Mouse (Mus musculus) kidney, embryonic 15.5 days (tissue): ENCODE results near the gene Rnf7. TPM values are rescaled to one million over a fixed set of nuclear protein-coding genes. Genes with fewer than 3 reads are reported as not detected.
"Not testable (repeated sequence)": the region's sequence is repeated elsewhere in the genome, so short reads cannot be mapped to it uniquely, and the experiment has no call there.

Experiments used
- ATAC-seq: fragments of 200-750 bp; cut with Nextera tagmentation; replicated peaks from 2 replicates; pipeline ENCODE4 v1.8.0; 2017; ENCODE audit warnings: moderate TSS enrichment; ENCODE audit not compliant: low FRiP score
- H3K27ac ChIP-seq: fragments of 300-500 bp; sonication (generic); 2 replicates; pipeline ENCODE4 v1.5.1; 2015; ENCODE audit warnings: mild to moderate bottlenecking, inconsistent platforms
- H3K27me3 ChIP-seq: fragments of 300-500 bp; sonication (generic); 2 replicates; pipeline ENCODE4 v1.6.1; 2015; ENCODE audit warnings: inconsistent platforms
- H3K36me3 ChIP-seq: fragments of 300-500 bp; sonication (generic); 2 replicates; pipeline ENCODE4 v1.6.1; 2015; ENCODE audit warnings: inconsistent platforms
- H3K4me1 ChIP-seq: fragments of 300-500 bp; sonication (generic); 2 replicates; pipeline ENCODE4 v1.6.1; 2015; ENCODE audit warnings: inconsistent platforms
- H3K4me2 ChIP-seq: fragments of 300-500 bp; sonication (generic); 2 replicates; pipeline ENCODE4 v1.6.1; 2015; ENCODE audit warnings: moderate library complexity, mild to moderate bottlenecking, inconsistent platforms
- H3K4me3 ChIP-seq: fragments of 300-500 bp; sonication (generic); replicated peaks from 2 replicates; pipeline ENCODE4 v1.5.1; 2015; ENCODE audit warnings: mild to moderate bottlenecking, inconsistent platforms
- H3K9ac ChIP-seq: fragments of 300-500 bp; sonication (generic); 2 replicates; pipeline ENCODE4 v1.6.1; 2015; ENCODE audit warnings: mild to moderate bottlenecking, inconsistent platforms
- H3K9me3 ChIP-seq: fragments of 300-500 bp; sonication (generic); replicated peaks from 2 replicates; pipeline ENCODE4 v1.6.1; 2016; ENCODE audit warnings: inconsistent platforms
- WGBS: fragments of 180-500 bp; shearing (Covaris S2); methylation state at CpG from one replicate; pipeline ENCODE4 v1.1.7; 2015; ENCODE audit warnings: mixed read lengths; 5-methylcytosine and 5-hydroxymethylcytosine counted together
- polyA plus RNA-seq: library from polyadenylated mRNA; unstranded; fragments of >200 nt; fragmentation: Nextera tagmentation; extraction: Ambion mirVana; gene quantifications from 2 replicates; pipeline ENCODE4 v1.2.1, GENCODE M21; 2015

Gene Rnf7
- polyA plus RNA-seq: 208 and 216 TPM in 2 replicates

DNA sequence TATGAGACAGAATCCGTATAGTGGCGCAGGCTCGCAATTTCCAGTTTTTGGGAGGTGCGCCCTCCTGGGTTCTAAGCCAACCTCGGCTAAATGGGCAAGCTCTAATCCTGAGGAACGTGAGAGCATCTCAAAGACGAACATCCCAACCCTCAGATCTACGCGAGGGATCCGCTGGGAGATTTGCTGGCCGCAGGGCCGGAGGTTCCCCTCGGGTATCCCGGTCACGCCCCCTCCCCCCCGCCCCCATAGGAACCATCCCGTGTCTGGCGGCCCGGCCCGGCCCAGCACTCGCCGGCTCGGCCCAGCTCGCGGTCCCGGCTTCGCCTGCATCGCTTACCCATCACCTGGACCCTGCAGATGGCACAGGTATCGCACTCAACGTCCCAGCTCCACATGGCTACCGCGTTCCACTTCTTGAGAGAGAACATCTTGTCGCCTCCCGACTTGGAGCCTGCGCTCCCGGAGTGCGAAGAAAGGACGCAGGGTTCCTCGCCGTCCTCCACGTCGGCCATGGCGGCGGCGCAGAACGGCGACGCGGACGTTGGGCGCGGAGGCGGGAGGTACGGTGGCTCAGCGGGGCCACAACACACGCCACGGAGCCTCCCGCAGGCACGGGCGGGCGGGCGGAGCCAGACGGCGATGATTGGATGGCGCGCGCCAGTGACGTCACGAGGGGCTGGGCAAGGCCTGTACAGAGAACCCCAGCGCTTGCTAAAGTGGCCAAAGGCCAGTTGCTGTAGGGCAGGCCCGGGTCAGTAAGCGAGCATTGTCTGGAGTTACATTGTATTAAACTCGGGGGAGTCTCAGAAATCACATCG lies at the start of gene Rnf7:
Gene Rnf7 (minus strand): TSS at position 605 of the 818 bp plus-strand sequence.
- under 1% methylated on average over 74 of the region's 74 CpGs for WGBS
- Histone ChIP-seq H3K9ac (peak within 1 kb of the TSS; percentile 78), H3K36me3 (peaks cover 29% of the 10 kb centered on the region), H3K9me3 (no peaks in the 10 kb centered on the region), H3K27ac (peak within 1 kb of the TSS; percentile 91), H3K27me3 (no peaks in the 10 kb centered on the region), H3K4me1 (peaks cover 26% of the 10 kb centered on the region), H3K4me2 (peak within 1 kb of the TSS; percentile 68), H3K4me3 (peak within 1 kb of the TSS; percentile 72)
- peak; percentile 98 for ATAC-seq

DNA sequence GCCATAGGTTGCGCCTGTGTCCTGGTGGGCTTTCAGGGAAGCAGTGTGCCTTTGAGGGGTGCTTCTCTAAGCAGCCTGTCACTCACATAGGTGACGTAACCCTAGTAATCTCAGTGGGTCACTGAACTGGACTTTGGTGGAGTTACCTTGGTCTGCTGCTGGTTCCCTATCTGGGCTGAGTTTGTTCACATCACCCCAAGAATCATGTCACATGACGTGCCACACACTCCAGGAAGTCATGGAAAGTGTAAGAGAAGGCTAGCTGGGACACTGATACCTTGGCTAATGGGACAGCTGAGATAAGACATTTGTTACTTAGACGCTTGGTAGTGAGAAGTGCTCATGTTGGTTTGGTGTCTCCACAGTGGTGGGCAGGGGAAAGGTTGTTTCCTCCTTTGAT lies 47.5 kb upstream of the Rnf7 start:
- H3K27ac ChIP-seq: no peak overlapping the region
- WGBS: 77% methylated on average over 4 of the region's 4 CpGs
- no peak for ATAC-seq

DNA sequence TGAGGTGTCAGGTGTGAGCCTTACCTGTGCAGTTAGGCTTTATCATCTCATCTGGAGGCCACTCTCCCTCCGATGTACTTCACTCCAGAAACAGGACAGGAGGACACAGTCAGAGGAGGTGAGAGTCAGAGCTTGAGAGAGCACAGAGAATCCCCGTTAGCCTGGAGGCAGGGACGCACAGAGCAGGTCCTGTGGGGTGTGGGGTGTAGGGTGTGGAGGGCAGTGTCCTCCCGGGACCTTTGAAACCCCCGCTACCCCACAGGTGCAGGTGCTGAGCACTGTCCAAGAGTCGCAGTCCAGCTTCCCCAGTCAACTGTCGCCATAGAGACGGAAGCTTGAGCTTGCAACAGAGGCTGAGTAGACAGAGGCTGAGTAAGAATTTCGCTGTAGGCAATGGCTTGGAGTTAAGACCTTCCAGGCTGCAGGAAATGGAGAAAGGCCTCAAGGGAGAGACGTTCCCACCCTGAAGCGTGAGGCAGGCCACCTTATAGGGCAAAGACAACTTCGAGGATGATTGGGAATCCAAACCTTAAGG lies 46.6 kb upstream of the Rnf7 start, which contains the start of gene Gm28729:
Gene Gm28729 (minus strand): TSS at position 293 of the 535 bp plus-strand sequence.
- WGBS: 51% methylated on average over 12 of the region's 12 CpGs
- H3K27ac ChIP-seq: no peak within 1 kb of the TSS

More for the DNA sequence above, 47.5 kb upstream of the Rnf7 start:
- Histone ChIP-seq H3K9me3 (no peaks in the 10 kb centered on the region), H3K4me3 (no peak overlapping the region), H3K9ac (no peak overlapping the region), H3K27me3 (no peaks in the 10 kb centered on the region), H3K4me1 (peaks cover 12% of the 10 kb centered on the region), H3K36me3 (no peaks in the 10 kb centered on the region), H3K4me2 (no peak overlapping the region)

GRCm38 (mm10) chr9:96523148-96523547 lies 44.7 kb upstream of the Rnf7 start:
- no peak overlapping the region for H3K9ac ChIP-seq

More for the DNA sequence above, 46.6 kb upstream of the Rnf7 start, which contains the start of gene Gm28729:
- Histone ChIP-seq H3K36me3 (no peaks in the 10 kb centered on the region), H3K9me3 (no peaks in the 10 kb centered on the region), H3K9ac (no peak within 1 kb of the TSS), H3K4me1 (peaks cover 3% of the 10 kb centered on the region; the same call in 1 of the 2 replicates), H3K4me3 (no peak within 1 kb of the TSS), H3K27me3 (no peaks in the 10 kb centered on the region), H3K4me2 (no peak within 1 kb of the TSS)
- peak; percentile 33; the same call in 1 of the 2 replicates for ATAC-seq

GRCm38 (mm10) chr9:96521574-96521973 lies 43.1 kb upstream of the Rnf7 start:
- H3K9ac ChIP-seq, H3K27ac ChIP-seq, H3K9me3 ChIP-seq, H3K36me3 ChIP-seq, H3K4me2 ChIP-seq, H3K27me3 ChIP-seq, H3K4me3 ChIP-seq, ATAC-seq: not testable (repeated sequence)
- 0 out of 2 replicates have a peak, but pooled peaks cover 10% of the 10 kb centered on the region for H3K4me1 ChIP-seq
- 80% methylated on average over 2 of the region's 2 CpGs for WGBS

More at GRCm38 (mm10) chr9:96523148-96523547, 44.7 kb upstream of the Rnf7 start:
- Histone ChIP-seq H3K4me1 (0 out of 2 replicates have a peak, but pooled peaks cover 3% of the 10 kb centered on the region), H3K9me3 (no peaks in the 10 kb centered on the region), H3K27ac (no peak overlapping the region), H3K27me3 (no peaks in the 10 kb centered on the region), H3K4me2 (no peak overlapping the region), H3K36me3 (no peaks in the 10 kb centered on the region), H3K4me3 (no peak overlapping the region)
- WGBS: 91% methylated on average over 5 of the region's 5 CpGs
- ATAC-seq: no peak

DNA sequence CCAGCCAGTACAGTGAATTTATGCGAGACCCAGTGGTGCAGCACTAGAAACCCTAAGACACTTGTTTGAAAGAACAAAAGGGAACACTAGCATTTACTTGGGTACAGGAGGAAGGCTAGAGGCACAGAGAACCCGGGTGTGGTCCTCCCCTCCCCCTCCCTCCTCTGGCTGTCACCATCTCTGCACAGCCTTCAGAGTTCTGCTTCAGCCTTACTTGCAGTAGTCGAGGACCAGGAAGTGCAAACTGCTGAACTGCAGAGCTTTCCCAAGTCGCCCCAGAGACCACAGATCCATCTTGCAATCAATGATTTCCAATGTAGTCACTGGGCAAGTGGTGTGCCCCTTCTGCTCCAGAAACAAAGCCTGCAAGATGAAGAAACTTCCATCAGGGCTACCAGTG lies 39.0 kb upstream of the Rnf7 start:
- Histone ChIP-seq H3K27ac (no peak overlapping the region), H3K27me3 (no peaks in the 10 kb centered on the region)

DNA sequence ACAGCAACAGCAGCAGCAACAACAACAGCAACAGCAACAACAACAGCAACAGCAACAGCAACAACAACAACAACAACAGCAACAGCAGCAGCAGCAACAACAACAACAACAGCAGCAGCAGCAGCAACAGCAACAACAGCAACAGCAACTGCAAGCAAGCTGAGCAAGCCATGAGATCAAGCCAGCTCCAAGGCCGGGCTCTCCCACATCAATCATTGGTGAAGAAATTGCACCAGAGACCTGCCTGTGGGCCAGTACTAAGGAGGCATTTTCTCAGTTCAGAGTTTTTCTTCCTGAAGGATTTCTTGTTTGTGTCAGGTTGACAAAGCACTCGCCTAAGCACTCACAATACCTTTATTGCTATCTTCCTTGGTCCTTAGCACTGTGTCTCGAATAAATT lies 38.3 kb upstream of the Rnf7 start:
- WGBS: 52% methylated on average over 3 of the region's 3 CpGs
- Histone ChIP-seq H3K4me3 (no peak overlapping the region), H3K36me3 (no peaks in the 10 kb centered on the region), H3K9me3 (no peaks in the 10 kb centered on the region), H3K9ac (no peak overlapping the region), H3K4me2 (no peak overlapping the region), H3K4me1 (peaks cover 10% of the 10 kb centered on the region; the same call in 1 of the 2 replicates), H3K27ac (no peak overlapping the region), H3K27me3 (no peaks in the 10 kb centered on the region)
- ATAC-seq: no peak

More for the DNA sequence above, 39.0 kb upstream of the Rnf7 start:
- no peak for ATAC-seq
- peaks cover 10% of the 10 kb centered on the region; the same call in 1 of the 2 replicates for H3K4me1 ChIP-seq
- H3K4me3 ChIP-seq: no peak overlapping the region
- H3K4me2 ChIP-seq: no peak overlapping the region
- no peaks in the 10 kb centered on the region for H3K36me3 ChIP-seq
- 20% methylated on average over 4 of the region's 4 CpGs for WGBS
- no peak overlapping the region for H3K9ac ChIP-seq
- H3K9me3 ChIP-seq: no peaks in the 10 kb centered on the region

- peaks cover 10% of the 10 kb centered on the region; the same call in 1 of the 2 replicates for H3K4me1 ChIP-seq
- 88% methylated on average over 5 of the region's 5 CpGs for WGBS
These were observed 37.3 kb upstream of the Rnf7 start for GRCm38 (mm10) chr9:96515737-96516136.

GRCm38 (mm10) chr9:96514278-96514677 lies 35.8 kb upstream of the Rnf7 start:
- 53% methylated on average over 5 of the region's 5 CpGs for WGBS
- no peak overlapping the region for H3K4me2 ChIP-seq
- H3K36me3 ChIP-seq: no peaks in the 10 kb centered on the region
- 0 out of 2 replicates have a peak, but pooled peaks have one; percentile 47 for ATAC-seq
- peaks cover 10% of the 10 kb centered on the region for H3K4me1 ChIP-seq
- H3K9ac ChIP-seq: no peak overlapping the region
- H3K27me3 ChIP-seq: no peaks in the 10 kb centered on the region
- no peak overlapping the region for H3K4me3 ChIP-seq
- no peak overlapping the region for H3K27ac ChIP-seq
- H3K9me3 ChIP-seq: no peaks in the 10 kb centered on the region

More at GRCm38 (mm10) chr9:96515737-96516136, 37.3 kb upstream of the Rnf7 start:
- Histone ChIP-seq H3K4me2 (no peak overlapping the region), H3K27ac (no peak overlapping the region), H3K9me3 (no peaks in the 10 kb centered on the region), H3K27me3 (no peaks in the 10 kb centered on the region), H3K9ac (no peak overlapping the region), H3K4me3 (no peak overlapping the region), H3K36me3 (no peaks in the 10 kb centered on the region)
- no peak for ATAC-seq

GRCm38 (mm10) chr9:96506011-96506498 lies 27.6 kb upstream of the Rnf7 start:
- peak overlapping the region; percentile 90 for H3K27ac ChIP-seq
- no peaks in the 10 kb centered on the region for H3K9me3 ChIP-seq
- H3K4me2 ChIP-seq: peak overlapping the region; percentile 56
- ATAC-seq: peak; percentile 92
- WGBS: 14% methylated on average over 10 of the region's 10 CpGs
- H3K4me3 ChIP-seq: peak overlapping the region; percentile 24
- no peaks in the 10 kb centered on the region for H3K27me3 ChIP-seq
- H3K36me3 ChIP-seq: no peaks in the 10 kb centered on the region
- H3K9ac ChIP-seq: no peak overlapping the region
- peaks cover 34% of the 10 kb centered on the region for H3K4me1 ChIP-seq

GRCm38 (mm10) chr9:96505156-96505555 lies 26.7 kb upstream of the Rnf7 start:
- Histone ChIP-seq H3K4me1 (peaks cover 36% of the 10 kb centered on the region), H3K9ac (no peak overlapping the region), H3K27ac (peak overlapping the region; percentile 90), H3K36me3 (no peaks in the 10 kb centered on the region), H3K4me2 (no peak overlapping the region), H3K9me3 (no peaks in the 10 kb centered on the region), H3K27me3 (no peaks in the 10 kb centered on the region), H3K4me3 (no peak overlapping the region)
- ATAC-seq: no peak
- WGBS: 86% methylated on average over 4 of the region's 4 CpGs
